Mouse (Mus musculus): ENCODE results near the gene Chpf2. TPM values are rescaled to one million over a fixed set of nuclear protein-coding genes. Genes with fewer than 3 reads are reported as not detected.

The Chpf2 gene
- polyA plus RNA-seq, 1 experiment: 48.9 TPM

- H3K27me3 ChIP-seq (ENCODE audit: control insufficient read depth, insufficient read depth, low read length): no peaks in the 10 kb centered on the region
- peaks cover 36% of the 10 kb centered on the region for H3K4me1 ChIP-seq (ENCODE audit: control insufficient read depth, insufficient read depth, low read length)
- H3K27ac ChIP-seq (ENCODE audit: insufficient read depth, low read length): peak overlapping the region; percentile 80
- peak; percentile 94 to 95 for DNase-seq
- TF ChIP-seq POLR2A (IDR thresholded peaks at IDR 0.05; ENCODE audit: borderline replicate concordance, insufficient read depth, low read length) (no peak), CTCF (IDR thresholded peaks at IDR 0.05; ENCODE audit: borderline replicate concordance, insufficient read depth, low read depth, low read length) (no peak)
- H3K4me3 ChIP-seq (replicated peaks; ENCODE audit: insufficient read depth, low read depth, low read length): peak overlapping the region; percentile 71
- 9% methylated on average over 8 of the region's 8 CpGs for WGBS
Measured at GRCm38 (mm10) chr5:24623041-24623985, 36.8 kb downstream of the Chpf2 start.

GRCm38 (mm10) chr5:24623986-24624821, 37.7 kb downstream of the Chpf2 start, which contains the start of gene Smarcd3:
Gene Smarcd3, minus strand, starts transcription at chr5:24624411.
- 3% methylated on average over 36 of the region's 37 CpGs for WGBS
- peak; percentile 96 to 97 for DNase-seq
- H3K27ac ChIP-seq (ENCODE audit: insufficient read depth, low read length): peak within 1 kb of the TSS; percentile 80
- TF ChIP-seq CTCF (IDR thresholded peaks at IDR 0.05; ENCODE audit: borderline replicate concordance, insufficient read depth, low read depth, low read length) (no peak), POLR2A (IDR thresholded peaks at IDR 0.05; ENCODE audit: borderline replicate concordance, insufficient read depth, low read length) (peak; percentile 49; the same call in 1 of the 2 replicates)
- peak within 1 kb of the TSS; percentile 71 for H3K4me3 ChIP-seq (replicated peaks; ENCODE audit: insufficient read depth, low read depth, low read length)
- H3K27me3 ChIP-seq (ENCODE audit: control insufficient read depth, insufficient read depth, low read length): no peaks in the 10 kb centered on the region
- H3K4me1 ChIP-seq (ENCODE audit: control insufficient read depth, insufficient read depth, low read length): peaks cover 30% of the 10 kb centered on the region

- 34% methylated on average over 4 of the region's 4 CpGs for WGBS
- TF ChIP-seq POLR2A (IDR thresholded peaks at IDR 0.05; ENCODE audit: borderline replicate concordance, insufficient read depth, low read length) (no peak), CTCF (IDR thresholded peaks at IDR 0.05; ENCODE audit: borderline replicate concordance, insufficient read depth, low read depth, low read length) (no peak)
- Histone ChIP-seq H3K27me3 (ENCODE audit: control insufficient read depth, insufficient read depth, low read length) (no peaks in the 10 kb centered on the region), H3K27ac (ENCODE audit: insufficient read depth, low read length) (peak overlapping the region; percentile 80; the same call in 1 of the 2 replicates), H3K4me3 (replicated peaks; ENCODE audit: insufficient read depth, low read depth, low read length) (peak overlapping the region; percentile 71), H3K4me1 (ENCODE audit: control insufficient read depth, insufficient read depth, low read length) (peaks cover 30% of the 10 kb centered on the region)
- DNase-seq: no peak
Measured at GRCm38 (mm10) chr5:24624822-24625120, 38.2 kb downstream of the Chpf2 start.

GRCm38 (mm10) chr5:24629712-24630111, 43.2 kb downstream of the Chpf2 start:
- WGBS: 76% methylated on average over 3 of the region's 3 CpGs
- Histone ChIP-seq H3K4me1 (ENCODE audit: control insufficient read depth, insufficient read depth, low read length) (peaks cover 4% of the 10 kb centered on the region; the same call in 1 of the 2 replicates), H3K27me3 (ENCODE audit: control insufficient read depth, insufficient read depth, low read length) (no peaks in the 10 kb centered on the region), H3K27ac (ENCODE audit: insufficient read depth, low read length) (no peak overlapping the region), H3K4me3 (replicated peaks; ENCODE audit: insufficient read depth, low read depth, low read length) (no peak overlapping the region)
- no peak for TF ChIP-seq CTCF (IDR thresholded peaks at IDR 0.05; ENCODE audit: borderline replicate concordance, insufficient read depth, low read depth, low read length)
- TF ChIP-seq POLR2A (IDR thresholded peaks at IDR 0.05; ENCODE audit: borderline replicate concordance, insufficient read depth, low read length): no peak
- no peak for DNase-seq

- H3K27ac ChIP-seq (ENCODE audit: insufficient read depth, low read length): no peak overlapping the region
- TF ChIP-seq CTCF (IDR thresholded peaks at IDR 0.05; ENCODE audit: borderline replicate concordance, insufficient read depth, low read depth, low read length): no peak
- no peak for TF ChIP-seq POLR2A (IDR thresholded peaks at IDR 0.05; ENCODE audit: borderline replicate concordance, insufficient read depth, low read length)
- no peak overlapping the region for H3K4me3 ChIP-seq (replicated peaks; ENCODE audit: insufficient read depth, low read depth, low read length)
- WGBS: 62% methylated on average over 1 of the region's 1 CpGs
- no peaks in the 10 kb centered on the region for H3K4me1 ChIP-seq (ENCODE audit: control insufficient read depth, insufficient read depth, low read length)
- no peak for DNase-seq
- no peaks in the 10 kb centered on the region for H3K27me3 ChIP-seq (ENCODE audit: control insufficient read depth, insufficient read depth, low read length)
Measured at GRCm38 (mm10) chr5:24635093-24635492, 48.6 kb downstream of the Chpf2 start.

GRCm38 (mm10) chr5:24635526-24636141, 49.1 kb downstream of the Chpf2 start:
- no peaks in the 10 kb centered on the region for H3K4me1 ChIP-seq (ENCODE audit: control insufficient read depth, insufficient read depth, low read length)
- DNase-seq: no peak
- H3K27ac ChIP-seq (ENCODE audit: insufficient read depth, low read length): no peak overlapping the region
- TF ChIP-seq POLR2A (IDR thresholded peaks at IDR 0.05; ENCODE audit: borderline replicate concordance, insufficient read depth, low read length): no peak
- no peak for TF ChIP-seq CTCF (IDR thresholded peaks at IDR 0.05; ENCODE audit: borderline replicate concordance, insufficient read depth, low read depth, low read length)
- WGBS: 61% methylated on average over 6 of the region's 6 CpGs
- no peak overlapping the region for H3K4me3 ChIP-seq (replicated peaks; ENCODE audit: insufficient read depth, low read depth, low read length)
- no peaks in the 10 kb centered on the region for H3K27me3 ChIP-seq (ENCODE audit: control insufficient read depth, insufficient read depth, low read length)

GRCm38 (mm10) chr5:24636987-24637386, 50.4 kb downstream of the Chpf2 start:
- TF ChIP-seq POLR2A (IDR thresholded peaks at IDR 0.05; ENCODE audit: borderline replicate concordance, insufficient read depth, low read length): no peak
- TF ChIP-seq CTCF (IDR thresholded peaks at IDR 0.05; ENCODE audit: borderline replicate concordance, insufficient read depth, low read depth, low read length): peak; percentile 73
- Histone ChIP-seq H3K4me1 (ENCODE audit: control insufficient read depth, insufficient read depth, low read length) (no peaks in the 10 kb centered on the region), H3K27ac (ENCODE audit: insufficient read depth, low read length) (no peak overlapping the region), H3K4me3 (replicated peaks; ENCODE audit: insufficient read depth, low read depth, low read length) (no peak overlapping the region), H3K27me3 (ENCODE audit: control insufficient read depth, insufficient read depth, low read length) (no peaks in the 10 kb centered on the region)
- peak; percentile 40 to 42 for DNase-seq
- 39% methylated on average over 4 of the region's 4 CpGs for WGBS

All from cerebellum, adult 2 months (tissue).